Comparison of ENCODE assay signal across 1 mouse cellular context in the genomic region with DNA sequence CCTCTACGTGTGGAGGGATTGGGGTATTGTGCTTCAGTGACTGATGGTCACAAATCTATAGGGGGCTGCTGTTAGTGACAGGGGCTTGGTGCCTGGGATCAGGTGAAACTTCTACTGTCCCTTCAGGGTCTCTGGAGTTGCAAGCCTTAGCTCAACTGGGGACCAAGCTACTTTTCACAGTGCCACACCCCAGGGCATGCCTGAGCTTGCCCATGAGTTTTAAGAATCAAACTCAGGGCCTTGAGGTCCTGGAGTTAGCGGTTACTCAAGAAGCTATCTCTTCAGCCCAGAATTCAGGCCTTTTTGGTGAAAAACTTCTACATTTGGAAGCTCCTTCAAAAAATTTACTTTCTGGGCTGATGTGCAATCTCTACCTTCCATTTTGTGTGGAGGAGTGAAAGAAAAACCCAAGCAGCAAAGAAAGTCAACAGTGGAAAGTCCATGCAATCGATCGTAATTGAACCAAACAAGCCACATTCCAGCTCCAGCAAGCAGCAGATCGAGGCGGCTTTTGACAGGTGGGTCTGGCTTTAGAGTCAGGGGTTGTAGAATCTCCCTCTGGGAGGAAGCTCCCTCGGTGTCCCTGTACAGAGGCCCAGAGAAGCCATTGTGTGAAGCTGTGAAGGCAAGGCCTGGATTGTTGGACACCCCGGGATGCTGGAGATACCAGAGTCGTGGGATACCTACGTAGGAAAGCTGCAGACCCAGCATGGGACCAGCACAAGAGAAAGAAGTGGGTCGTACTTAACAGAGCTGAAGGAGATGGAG.
TF ChIP-seq lines count a peak whose summit lies in the region.

No protein-coding gene starts in this region.

TF ChIP-seq in ES-E14, 5 proteins besides CTCF, POLR2A, EP300 and RAD21:
- TF ChIP-seq HCFC1 (IDR thresholded peaks at IDR 0.05; ENCODE audit: borderline replicate concordance, insufficient read depth, low read length) (no peak), ZNF384 (IDR thresholded peaks at IDR 0.05; ENCODE audit: low read depth, low read length) (no peak), MAFK (IDR thresholded peaks at IDR 0.05; ENCODE audit: insufficient read depth, low read depth, low read length) (no peak), ZC3H11A (IDR thresholded peaks at IDR 0.05; ENCODE audit: borderline replicate concordance, low read depth, low read length) (no peak), CHD2 (IDR thresholded peaks at IDR 0.05; ENCODE audit: low read depth, low read length) (no peak)
